Mouse (Mus musculus) cortical plate, adult 2 months (tissue): Measurements from ENCODE around the gene Lrp6.

Experiments used
- CTCF ChIP-seq: fragments of 200-500 bp; IDR thresholded peaks from 2 replicates; pipeline ENCODE4 v1.5.1; 2011; ENCODE audit warnings: mild to moderate bottlenecking, control low read depth, low read length; ENCODE audit not compliant: insufficient read depth; ENCODE audit errors: extremely low read depth
- POLR2A ChIP-seq: fragments of 200-500 bp; IDR thresholded peaks from 2 replicates; pipeline ENCODE4 v1.6.1; 2011; ENCODE audit warnings: mild to moderate bottlenecking, low read length, control low read depth; ENCODE audit not compliant: insufficient read depth; ENCODE audit errors: extremely low read depth

DNA sequence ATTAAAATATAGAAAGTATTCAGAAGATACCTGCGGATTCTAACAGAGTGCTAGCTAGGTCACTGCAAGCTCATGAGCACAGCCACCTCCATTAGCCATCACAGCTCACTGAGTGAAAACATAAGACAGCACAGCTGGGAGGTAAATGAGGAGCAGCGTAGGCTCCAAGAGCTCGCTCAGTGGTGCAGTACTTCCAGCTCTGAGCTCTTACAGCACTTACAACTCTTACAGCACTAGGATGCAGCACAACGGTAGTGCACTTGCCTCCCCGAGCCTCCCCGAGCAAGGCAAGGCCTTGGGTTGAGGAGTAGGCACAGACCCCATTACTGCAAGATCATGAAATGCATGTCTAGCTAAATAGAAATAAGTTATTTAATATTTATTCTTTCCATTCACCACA, 26.6 kb downstream of the Lrp6 start:
- TF ChIP-seq CTCF (no peak), POLR2A (no peak)
